Mouse (Mus musculus): ENCODE results near the gene BC117090. TPM values are rescaled to one million over a fixed set of nuclear protein-coding genes. Genes with fewer than 3 reads are reported as not detected.

Gene BC117090
- polyA plus RNA-seq, 1 experiment from 2014 or later = not detected

Other genes starting within 250 kb of the BC117090 start
- gene Csta1, start 203.1 kb downstream of the BC117090 start, polyA plus RNA-seq (2015; fragmentation: Nextera tagmentation; extraction: Ambion mirVana) = 0.12 TPM in 1 of 2 replicates, not detected in the other
- gene Stfa2l1, start 177.5 kb downstream of the BC117090 start, polyA plus RNA-seq (2015; fragmentation: Nextera tagmentation; extraction: Ambion mirVana) = 0.42 and 0.76 TPM in 2 replicates
- 0.81 and 1.2 TPM in 2 replicates for gene Gm5483, start 150.1 kb downstream of the BC117090 start, polyA plus RNA-seq (2015; fragmentation: Nextera tagmentation; extraction: Ambion mirVana)
- not detected in 2 replicates for gene Gm5416, start 123.9 kb downstream of the BC117090 start, polyA plus RNA-seq (2015; fragmentation: Nextera tagmentation; extraction: Ambion mirVana)
- gene 2010005H15Rik, start 112.9 kb downstream of the BC117090 start, polyA plus RNA-seq (2015; fragmentation: Nextera tagmentation; extraction: Ambion mirVana) = 0.41 and 1.0 TPM in 2 replicates
- 1.5 and 1.6 TPM in 2 replicates for gene Stfa1, start 57.4 kb downstream of the BC117090 start, polyA plus RNA-seq (2015; fragmentation: Nextera tagmentation; extraction: Ambion mirVana)
- 1.0 and 1.4 TPM in 2 replicates for gene BC100530, start 33.4 kb upstream of the BC117090 start, polyA plus RNA-seq (2015; fragmentation: Nextera tagmentation; extraction: Ambion mirVana)
- 0.37 and 0.38 TPM in 2 replicates for gene Stfa2, start 74.1 kb upstream of the BC117090 start, polyA plus RNA-seq (2015; fragmentation: Nextera tagmentation; extraction: Ambion mirVana)
- gene Stfa3, start 121.1 kb upstream of the BC117090 start, polyA plus RNA-seq (2015; fragmentation: Nextera tagmentation; extraction: Ambion mirVana) = 0.43 TPM in 1 of 2 replicates, not detected in the other
- 0.04 TPM in 1 of 2 replicates, not detected in the other for gene Casr, start 227.8 kb upstream of the BC117090 start, polyA plus RNA-seq (2015; fragmentation: Nextera tagmentation; extraction: Ambion mirVana)

Measured in intestine, postnatal 0 days (tissue).